Mouse (Mus musculus): ENCODE measurements around the gene Ifrd1.

DNA sequence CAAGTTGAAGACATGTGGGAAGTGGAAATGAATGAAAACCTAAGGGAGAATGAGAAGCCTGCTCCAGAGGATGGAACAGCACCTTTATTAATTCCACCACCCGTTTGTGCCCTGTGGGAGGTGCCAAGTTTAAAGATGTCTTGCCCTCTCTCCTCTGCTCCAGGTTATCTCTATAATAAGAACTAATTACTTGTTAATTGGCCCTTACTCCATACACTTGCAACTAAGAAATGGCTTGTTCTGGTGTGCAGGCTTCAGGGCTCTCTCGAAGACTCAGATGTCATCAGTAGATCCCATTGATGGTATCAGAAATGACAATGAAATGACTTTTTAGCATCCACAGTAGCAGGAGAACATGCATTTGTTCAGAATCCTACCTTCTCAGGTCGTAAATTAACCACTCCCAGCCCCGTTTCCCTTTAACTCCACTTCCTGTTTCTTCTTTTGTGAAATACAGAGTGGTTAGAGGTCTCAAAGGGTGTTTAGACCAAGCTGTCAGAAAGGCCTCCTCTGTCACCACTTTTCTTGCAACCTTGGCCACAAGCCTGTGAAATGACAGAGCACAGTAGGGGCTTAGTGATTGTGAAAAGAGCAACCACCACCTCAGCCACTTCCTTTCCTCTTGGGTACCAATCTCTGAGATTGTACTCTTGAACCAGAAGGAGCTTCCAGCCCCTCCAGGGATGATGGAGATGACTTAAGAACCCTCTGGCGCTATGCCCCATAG is at the start of gene Ifrd1:
- no peak for TF ChIP-seq POLR2A (IDR thresholded peaks at IDR 0.05; ENCODE audit: control insufficient read depth, extremely low read depth, insufficient read depth, low read length, poor library complexity)
- TF ChIP-seq CTCF (IDR thresholded peaks at IDR 0.05; ENCODE audit: borderline replicate concordance, control insufficient read depth, extremely low read depth, insufficient read depth, low read length, poor library complexity): no peak
